In the genomic region with DNA sequence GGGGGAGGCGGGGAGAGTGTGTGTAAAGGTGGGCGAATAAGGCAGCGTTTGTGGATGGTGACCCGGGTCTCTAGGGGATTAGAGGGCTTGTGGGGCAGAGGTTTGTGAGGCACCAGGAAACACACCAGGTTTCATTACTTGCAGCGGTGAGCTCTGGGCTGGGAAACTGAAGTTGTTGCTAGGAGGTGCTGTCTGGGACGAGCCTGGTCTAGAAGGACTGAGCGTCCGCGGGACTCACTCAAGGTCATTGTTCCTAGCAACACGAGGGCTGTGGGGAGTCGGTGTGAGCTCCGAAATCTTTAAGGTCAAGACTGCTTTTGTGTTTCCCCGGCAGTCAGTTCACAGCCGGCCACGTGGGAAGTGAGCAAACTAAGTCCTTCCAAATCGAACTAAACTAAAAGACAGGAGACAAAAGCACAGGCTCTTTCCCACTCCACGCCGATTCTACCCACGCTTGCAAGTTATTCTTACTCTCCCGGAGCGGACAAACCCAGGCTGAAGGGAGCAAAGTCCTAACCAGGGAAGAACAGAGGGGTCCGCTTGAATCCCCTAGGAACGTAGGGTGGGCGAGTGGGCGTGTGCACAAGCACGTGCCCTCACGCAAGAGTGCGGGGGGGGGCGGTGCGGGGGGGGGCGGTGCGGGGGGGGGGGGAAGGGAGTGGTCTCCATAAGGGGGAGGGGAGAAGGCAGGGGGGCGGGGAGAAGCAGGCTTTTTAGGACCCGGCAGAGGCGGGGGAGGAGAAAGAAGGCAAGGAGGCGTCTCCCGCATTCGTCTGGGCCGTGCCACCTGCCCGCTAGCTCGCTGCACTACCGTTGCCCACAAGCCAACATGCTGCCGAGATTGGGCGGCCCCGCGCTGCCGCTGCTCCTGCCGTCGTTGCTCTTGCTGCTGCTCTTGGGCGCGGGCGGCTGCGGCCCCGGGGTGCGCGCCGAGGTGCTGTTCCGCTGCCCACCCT, we compare ENCODE assay signal across 8 mouse cellular contexts. TPM values are rescaled to one million over a fixed set of nuclear protein-coding genes. Genes with fewer than 3 reads are reported as not detected.
A peak's percentile ranks its signal among the peaks of the same experiment; 100 is the strongest.
DNase-seq lines count a peak whose midpoint lies in the region; ATAC-seq and TF ChIP-seq lines count a peak whose summit lies in the region.

A gene (plus strand): TSS at position 753 of the 956 bp plus-strand sequence.

- H3K4me2 ChIP-seq in hindbrain, embryonic 15.5 days = peak within 1 kb of the TSS; percentile 86
- H3K4me2 ChIP-seq in midbrain, embryonic 13.5 days (replicated peaks) = peak within 1 kb of the TSS; percentile 92

- H3K27ac ChIP-seq in thymus, adult 2 months (ENCODE audit: control insufficient read depth, insufficient read depth, low read length) = no peak within 1 kb of the TSS
- peak within 1 kb of the TSS; percentile 82 for H3K27ac ChIP-seq in hindbrain, embryonic 15.5 days (replicated peaks)
- H3K27ac ChIP-seq in midbrain, embryonic 13.5 days = peak within 1 kb of the TSS; percentile 91

- ATAC-seq in hindbrain, embryonic 15.5 days (ENCODE audit: low FRiP score, low read depth) = peak; percentile 83
- peak; percentile 76 for ATAC-seq in midbrain, embryonic 13.5 days

- H3K4me1 ChIP-seq in thymus, adult 2 months (replicated peaks; ENCODE audit: control insufficient read depth, insufficient read depth, low read length) = no peaks in the 10 kb centered on the region; the same call in 1 of the 2 replicates
- peaks cover 41% of the 10 kb centered on the region for H3K4me1 ChIP-seq in hindbrain, embryonic 15.5 days (replicated peaks)
- H3K4me1 ChIP-seq in midbrain, embryonic 13.5 days (replicated peaks) = peaks cover 46% of the 10 kb centered on the region

- DNase-seq in thymus, adult 2 months = no peak
- DNase-seq in thymus, adult 18-20 months = no peak
- peak; percentile 77 for DNase-seq in embryo, embryonic 9.5 days (ENCODE audit: extremely low spot score)
- DNase-seq in left cerebral cortex, postnatal 10 days (ENCODE audit: extremely low spot score in 1 of 2, low spot score in 2 of 2) = peak in 1 of 2 experiments; percentile 70
- peak; percentile 63 for DNase-seq in testis, postnatal 10 days (ENCODE audit: low spot score)
- no peak for DNase-seq in thymus, postnatal 14 days

- H3K4me3 ChIP-seq in thymus, adult 2 months (ENCODE audit: control insufficient read depth, insufficient read depth, low read length) = no peak within 1 kb of the TSS; the same call in 1 of the 2 replicates
- H3K4me3 ChIP-seq in hindbrain, embryonic 15.5 days = peak within 1 kb of the TSS; percentile 91
- peak within 1 kb of the TSS; percentile 86 for H3K4me3 ChIP-seq in midbrain, embryonic 13.5 days (replicated peaks)

- no peak for TF ChIP-seq POLR2A in thymus, adult 2 months (IDR thresholded peaks at IDR 0.05; ENCODE audit: control insufficient read depth, extremely low read depth, insufficient read depth, low read length, poor library complexity)

- H3K9ac ChIP-seq in hindbrain, embryonic 15.5 days = peak within 1 kb of the TSS; percentile 86
- H3K9ac ChIP-seq in midbrain, embryonic 13.5 days (replicated peaks) = peak within 1 kb of the TSS; percentile 90

- intact Hi-C loops in left cerebral cortex, postnatal 10 days (cut with DNase I) = no loop called here

- 8% methylated on average over 51 of the region's 58 CpGs for WGBS in thymus, adult 2 months
- under 1% methylated on average over 34 of the region's 58 CpGs for WGBS in hindbrain, embryonic 15.5 days
- under 1% methylated on average over 46 of the region's 58 CpGs for WGBS in midbrain, embryonic 13.5 days

- H3K36me3 ChIP-seq in thymus, adult 2 months (ENCODE audit: control insufficient read depth, insufficient read depth, low read length) = no peaks in the 10 kb centered on the region
- H3K36me3 ChIP-seq in hindbrain, embryonic 15.5 days = no peaks in the 10 kb centered on the region
- H3K36me3 ChIP-seq in midbrain, embryonic 13.5 days = no peaks in the 10 kb centered on the region

- H3K27me3 ChIP-seq in thymus, adult 2 months (ENCODE audit: control insufficient read depth, insufficient read depth, low read length) = peaks cover 3% of the 10 kb centered on the region; the same call in 1 of the 2 replicates
- H3K27me3 ChIP-seq in hindbrain, embryonic 15.5 days = no peaks in the 10 kb centered on the region
- H3K27me3 ChIP-seq in midbrain, embryonic 13.5 days = no peaks in the 10 kb centered on the region; the same call in 1 of the 2 replicates

- H3K9me3 ChIP-seq in hindbrain, embryonic 15.5 days = no peaks in the 10 kb centered on the region
- H3K9me3 ChIP-seq in midbrain, embryonic 13.5 days = no peaks in the 10 kb centered on the region

- TF ChIP-seq CTCF in thymus, adult 2 months (IDR thresholded peaks at IDR 0.05; ENCODE audit: borderline replicate concordance, control insufficient read depth, extremely low read depth, insufficient read depth, low read length, poor library complexity) = no peak

RNA-seq across cellular contexts. Expression of the gene that starts here (rescaled TPM):
- polyA plus RNA-seq in thymus, adult 2 months (2012; rRNA removed) = 13.3 and 16.4 TPM in 2 replicates
- polyA plus RNA-seq in hindbrain, embryonic 15.5 days (2015; fragmentation: Nextera tagmentation; extraction: Ambion mirVana) = 463 and 473 TPM in 2 replicates
- total RNA-seq in left cerebral cortex, postnatal 10 days (2021) = 100 to 1,000 TPM; 109 to 114 TPM
- 294 and 385 TPM in 2 replicates for polyA plus RNA-seq in midbrain, embryonic 13.5 days (2015; fragmentation: Nextera tagmentation; extraction: Ambion mirVana)

Comparison
In these comparisons a context has a peak if more than half of its experiments do, and no peak if none do; other contexts are left out.
1. RNA of the gene that starts here (polyA plus RNA-seq): 463 to 473 TPM in hindbrain, embryonic 15.5 days and 294 to 385 TPM in midbrain, embryonic 13.5 days; 13.3 to 16.4 TPM in thymus, adult 2 months; every median in the first group is over 10 times any median in the second.
2. DNase-seq: peak in embryo, embryonic 9.5 days (single experiment) and testis, postnatal 10 days (single experiment); none in thymus, adult 2 months (single experiment), thymus, adult 18-20 months (0 of 2) and thymus, postnatal 14 days (single experiment).